ENCODE assay signal across 8 mouse cellular contexts in the genomic region with DNA sequence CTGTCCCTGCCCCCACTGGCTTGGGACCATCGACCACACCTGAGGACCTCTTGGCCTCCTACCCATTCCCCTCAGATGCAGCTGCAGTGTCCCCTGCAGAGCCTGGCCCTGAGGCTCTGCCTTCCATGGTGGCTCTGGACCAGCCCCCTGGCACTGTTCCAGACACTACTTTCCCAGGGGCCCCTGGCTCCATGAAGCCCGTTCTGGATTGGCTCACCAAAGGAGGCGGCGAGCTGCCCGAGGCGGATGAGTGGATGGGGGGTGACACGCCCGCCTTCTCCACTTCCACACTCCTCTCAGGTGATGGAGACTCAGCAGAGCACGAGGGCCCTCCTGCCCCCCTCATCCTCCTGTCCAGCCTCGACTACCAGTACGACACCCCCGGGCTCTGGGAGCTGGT. TPM values are rescaled to one million over a fixed set of nuclear protein-coding genes. Genes with fewer than 3 reads are reported as not detected.
DNase-seq lines count a peak whose midpoint lies in the region; ATAC-seq lines count a peak whose summit lies in the region.

No protein-coding gene starts in this region.

- peak; percentile 50 to 66 for DNase-seq in cerebellum, postnatal 10 days
- no peak for DNase-seq in cerebellum, adult 11 months
- peak; percentile 54 for DNase-seq in ovary, adult 18-20 months (ENCODE audit: low spot score)
- no peak for DNase-seq in ovary, postnatal 10 days (ENCODE audit: low spot score)

- H3K9ac ChIP-seq in kidney, embryonic 15.5 days = no peak overlapping the region
- no peak overlapping the region for H3K9ac ChIP-seq in kidney, embryonic 16.5 days (replicated peaks; ENCODE audit: low read length)
- no peak overlapping the region for H3K9ac ChIP-seq in midbrain, embryonic 16.5 days (ENCODE audit: low read depth, low read length)

- H3K27me3 ChIP-seq in kidney, embryonic 15.5 days = no peaks in the 10 kb centered on the region
- no peaks in the 10 kb centered on the region for H3K27me3 ChIP-seq in kidney, embryonic 16.5 days (ENCODE audit: insufficient read depth, low read length)
- H3K27me3 ChIP-seq in midbrain, embryonic 16.5 days (ENCODE audit: control insufficient read depth, insufficient read depth, low read depth, low read length) = no peaks in the 10 kb centered on the region

- no peak overlapping the region for H3K4me3 ChIP-seq in kidney, embryonic 15.5 days (replicated peaks)
- H3K4me3 ChIP-seq in kidney, embryonic 16.5 days (ENCODE audit: low read length) = no peak overlapping the region
- H3K4me3 ChIP-seq in midbrain, embryonic 16.5 days (ENCODE audit: low read depth, low read length) = no peak overlapping the region

- peaks cover 68% of the 10 kb centered on the region for H3K4me1 ChIP-seq in kidney, embryonic 15.5 days
- H3K4me1 ChIP-seq in kidney, embryonic 16.5 days (ENCODE audit: insufficient read depth, low read length) = peaks cover 50% of the 10 kb centered on the region
- peaks cover 4% of the 10 kb centered on the region; the same call in 1 of the 2 replicates for H3K4me1 ChIP-seq in midbrain, embryonic 16.5 days (ENCODE audit: control insufficient read depth, insufficient read depth, low read length)

- no peaks in the 10 kb centered on the region for H3K9me3 ChIP-seq in kidney, embryonic 15.5 days (replicated peaks)
- H3K9me3 ChIP-seq in kidney, embryonic 16.5 days (ENCODE audit: low read length) = no peaks in the 10 kb centered on the region
- H3K9me3 ChIP-seq in midbrain, embryonic 16.5 days (replicated peaks; ENCODE audit: control insufficient read depth, low read length, poor library complexity, severe bottlenecking) = no peaks in the 10 kb centered on the region

- 0 out of 2 replicates have a peak overlapping the region, but pooled peaks have one; percentile 14 for H3K27ac ChIP-seq in kidney, embryonic 15.5 days
- H3K27ac ChIP-seq in kidney, embryonic 16.5 days (ENCODE audit: low read length) = no peak overlapping the region
- peak overlapping the region; percentile 15; the same call in 1 of the 2 replicates for H3K27ac ChIP-seq in midbrain, embryonic 16.5 days (ENCODE audit: low read length)

- H3K4me2 ChIP-seq in kidney, embryonic 15.5 days = no peak overlapping the region
- no peak overlapping the region for H3K4me2 ChIP-seq in kidney, embryonic 16.5 days (replicated peaks; ENCODE audit: low read depth, low read length)
- no peak overlapping the region for H3K4me2 ChIP-seq in midbrain, embryonic 16.5 days (ENCODE audit: low read length)

- WGBS in kidney, embryonic 15.5 days = 70% methylated on average over 12 of the region's 12 CpGs
- WGBS in kidney, embryonic 16.5 days = 62% methylated on average over 12 of the region's 12 CpGs
- WGBS in midbrain, embryonic 16.5 days = 76% methylated on average over 12 of the region's 12 CpGs

- H3K36me3 ChIP-seq in kidney, embryonic 15.5 days = peaks cover 85% of the 10 kb centered on the region
- peaks cover 62% of the 10 kb centered on the region for H3K36me3 ChIP-seq in kidney, embryonic 16.5 days (ENCODE audit: insufficient read depth, low read length)
- H3K36me3 ChIP-seq in midbrain, embryonic 16.5 days (ENCODE audit: control insufficient read depth, insufficient read depth, low read length) = peaks cover 29% of the 10 kb centered on the region

- ATAC-seq in kidney, embryonic 15.5 days (replicated peaks; ENCODE audit: low FRiP score) = no peak
- no peak for ATAC-seq in kidney, embryonic 16.5 days (ENCODE audit: low FRiP score, low TSS enrichment)
- 0 out of 2 replicates have a peak, but pooled peaks have one; percentile 33 for ATAC-seq in midbrain, embryonic 16.5 days
- no peak for ATAC-seq in megakaryocyte progenitor cell, adult 5-6 weeks (replicated peaks; ENCODE audit: poor library complexity)

RNA-seq across cellular contexts. Expression of gene Plxnb1, which starts 9.8 kb away (rescaled TPM):
- 15.2 and 19.4 TPM in 2 replicates for polyA plus RNA-seq in kidney, embryonic 15.5 days (2015; fragmentation: Nextera tagmentation; extraction: Ambion mirVana)
- 18.9 and 19.8 TPM in 2 replicates for polyA plus RNA-seq in kidney, embryonic 16.5 days (2015; fragmentation: Nextera tagmentation; extraction: Ambion mirVana)
- 17.9 and 19.1 TPM in 2 replicates for polyA plus RNA-seq in midbrain, embryonic 16.5 days (2015; fragmentation: Nextera tagmentation; extraction: Ambion mirVana)
- not detected in 2 replicates for total RNA-seq in megakaryocyte progenitor cell, adult 5-6 weeks (2015)
- not detected in 2 replicates for total RNA-seq in megakaryocyte progenitor cell, adult 5-6 weeks (2017)

RNA-seq across cellular contexts. Expression of gene Tma7, which starts 22.6 kb away (rescaled TPM):
- polyA plus RNA-seq in kidney, embryonic 15.5 days (2015; fragmentation: Nextera tagmentation; extraction: Ambion mirVana) = 616 and 693 TPM in 2 replicates
- 494 and 537 TPM in 2 replicates for polyA plus RNA-seq in kidney, embryonic 16.5 days (2015; fragmentation: Nextera tagmentation; extraction: Ambion mirVana)
- polyA plus RNA-seq in midbrain, embryonic 16.5 days (2015; fragmentation: Nextera tagmentation; extraction: Ambion mirVana) = 674 and 688 TPM in 2 replicates
- 411 and 433 TPM in 2 replicates for total RNA-seq in megakaryocyte progenitor cell, adult 5-6 weeks (2015)
- 121 and 130 TPM in 2 replicates for total RNA-seq in megakaryocyte progenitor cell, adult 5-6 weeks (2017)

RNA-seq across cellular contexts. Expression of gene Ccdc51, which starts 22.7 kb away (rescaled TPM):
- polyA plus RNA-seq in kidney, embryonic 15.5 days (2015; fragmentation: Nextera tagmentation; extraction: Ambion mirVana) = 12.9 and 13.6 TPM in 2 replicates
- 16.5 and 16.8 TPM in 2 replicates for polyA plus RNA-seq in kidney, embryonic 16.5 days (2015; fragmentation: Nextera tagmentation; extraction: Ambion mirVana)
- polyA plus RNA-seq in midbrain, embryonic 16.5 days (2015; fragmentation: Nextera tagmentation; extraction: Ambion mirVana) = 12.5 and 13.1 TPM in 2 replicates
- total RNA-seq in megakaryocyte progenitor cell, adult 5-6 weeks (2015) = 5.8 and 8.6 TPM in 2 replicates
- total RNA-seq in megakaryocyte progenitor cell, adult 5-6 weeks (2017) = 14.6 and 15.2 TPM in 2 replicates

RNA-seq across cellular contexts. Expression of gene Atrip, which starts 31.1 kb away (rescaled TPM):
- 26.3 and 27.0 TPM in 2 replicates for polyA plus RNA-seq in kidney, embryonic 15.5 days (2015; fragmentation: Nextera tagmentation; extraction: Ambion mirVana)
- 26.7 and 30.7 TPM in 2 replicates for polyA plus RNA-seq in kidney, embryonic 16.5 days (2015; fragmentation: Nextera tagmentation; extraction: Ambion mirVana)
- 31.5 and 34.1 TPM in 2 replicates for polyA plus RNA-seq in midbrain, embryonic 16.5 days (2015; fragmentation: Nextera tagmentation; extraction: Ambion mirVana)
- total RNA-seq in megakaryocyte progenitor cell, adult 5-6 weeks (2015) = 13.3 and 17.6 TPM in 2 replicates
- total RNA-seq in megakaryocyte progenitor cell, adult 5-6 weeks (2017) = 15.3 and 20.1 TPM in 2 replicates

RNA-seq across cellular contexts. Expression of gene Trex1, which starts 45.5 kb away (rescaled TPM):
- polyA plus RNA-seq in kidney, embryonic 15.5 days (2015; fragmentation: Nextera tagmentation; extraction: Ambion mirVana) = 11.1 and 13.8 TPM in 2 replicates
- 13.6 and 16.6 TPM in 2 replicates for polyA plus RNA-seq in kidney, embryonic 16.5 days (2015; fragmentation: Nextera tagmentation; extraction: Ambion mirVana)
- polyA plus RNA-seq in midbrain, embryonic 16.5 days (2015; fragmentation: Nextera tagmentation; extraction: Ambion mirVana) = 12.1 and 13.7 TPM in 2 replicates
- total RNA-seq in megakaryocyte progenitor cell, adult 5-6 weeks (2015) = 22.4 and 24.1 TPM in 2 replicates
- total RNA-seq in megakaryocyte progenitor cell, adult 5-6 weeks (2017) = 12.3 and 15.6 TPM in 2 replicates

Comparison
In these comparisons a context has a peak if more than half of its experiments do, and no peak if none do; other contexts are left out.
1. DNase-seq: peak in cerebellum, postnatal 10 days (2 of 2) and ovary, adult 18-20 months (single experiment); none in cerebellum, adult 11 months (single experiment) and ovary, postnatal 10 days (single experiment).